Mouse (Mus musculus) right cerebral cortex, adult 18-20 months (tissue): ENCODE results near the gene Nipal3.
A peak's percentile ranks its signal among the peaks of the same experiment; 100 is the strongest.

Experiments
- DNase-seq: peaks from one replicate; pipeline ENCODE4 v3.0.0; 2022; ENCODE audit warnings: mixed read lengths

The Nipal3 gene

GRCm38 (mm10) chr4:135501587-135501986 lies 6.7 kb upstream of the Nipal3 start:
- no peak for DNase-seq

GRCm38 (mm10) chr4:135499831-135500230 lies 5.0 kb upstream of the Nipal3 start:
- no peak for DNase-seq

- no peak for DNase-seq
These were observed 3.3 kb upstream of the Nipal3 start for GRCm38 (mm10) chr4:135498136-135498535.

- DNase-seq: no peak
These were observed 972 bp upstream of the Nipal3 start for GRCm38 (mm10) chr4:135495810-135496209.

GRCm38 (mm10) chr4:135495397-135495791 lies 556 bp upstream of the Nipal3 start:
- no peak for DNase-seq

GRCm38 (mm10) chr4:135493691-135494520 lies 932 bp downstream of the Nipal3 start:
- peak; percentile 46 for DNase-seq

GRCm38 (mm10) chr4:135493271-135493670 lies 1.6 kb downstream of the Nipal3 start:
- DNase-seq: no peak

- no peak for DNase-seq
These were observed 5.6 kb downstream of the Nipal3 start for GRCm38 (mm10) chr4:135489256-135489655.

GRCm38 (mm10) chr4:135486352-135486751 lies 8.5 kb downstream of the Nipal3 start:
- DNase-seq: no peak

GRCm38 (mm10) chr4:135485086-135485485 lies 9.8 kb downstream of the Nipal3 start:
- no peak for DNase-seq

GRCm38 (mm10) chr4:135480370-135480769 lies 14.5 kb downstream of the Nipal3 start:
- no peak for DNase-seq

GRCm38 (mm10) chr4:135477851-135478250 lies 17.0 kb downstream of the Nipal3 start:
- no peak for DNase-seq

GRCm38 (mm10) chr4:135463406-135463805 lies 31.4 kb downstream of the Nipal3 start:
- no peak for DNase-seq

GRCm38 (mm10) chr4:135453572-135453971 lies 41.3 kb downstream of the Nipal3 start:
- peak; percentile 11 for DNase-seq

- DNase-seq: no peak
These were observed 41.7 kb downstream of the Nipal3 start for GRCm38 (mm10) chr4:135453164-135453563.

GRCm38 (mm10) chr4:135451360-135452015 lies 43.4 kb downstream of the Nipal3 start:
- no peak for DNase-seq

- no peak for DNase-seq
These were observed 52.4 kb downstream of the Nipal3 start for GRCm38 (mm10) chr4:135442473-135442872.

GRCm38 (mm10) chr4:135439904-135440522 lies 54.8 kb downstream of the Nipal3 start:
- no peak for DNase-seq

GRCm38 (mm10) chr4:135439188-135439647 lies 55.6 kb downstream of the Nipal3 start:
- DNase-seq: no peak

GRCm38 (mm10) chr4:135437924-135438323 lies 56.9 kb downstream of the Nipal3 start:
- no peak for DNase-seq

- DNase-seq: no peak
These were observed 58.5 kb downstream of the Nipal3 start for GRCm38 (mm10) chr4:135436291-135436690.

- no peak for DNase-seq
These were observed 60.4 kb downstream of the Nipal3 start for GRCm38 (mm10) chr4:135434395-135434789.
